ENCODE assay signal across 27 mouse cellular contexts in the genomic region with DNA sequence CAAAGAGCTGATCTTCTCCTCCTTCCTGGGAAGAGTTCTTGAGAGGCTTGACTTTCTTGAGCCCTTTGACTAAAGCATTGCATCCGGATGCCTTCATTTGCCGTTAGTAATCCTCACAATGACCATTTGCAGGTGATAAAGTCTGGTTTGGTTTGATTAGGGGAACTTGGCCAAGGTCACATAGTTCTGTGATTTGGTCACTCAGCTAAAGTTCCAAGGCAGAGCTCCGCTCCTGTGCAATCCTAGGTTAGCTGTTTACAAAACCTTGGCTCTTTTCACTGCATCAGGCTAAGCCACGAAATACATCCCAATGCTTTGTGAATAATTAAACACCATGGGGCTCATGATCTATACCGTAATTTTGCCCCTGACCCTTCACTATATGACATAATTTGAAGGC. TPM values are rescaled to one million over a fixed set of nuclear protein-coding genes. Genes with fewer than 3 reads are reported as not detected.
DNase-seq lines count a peak whose midpoint lies in the region; ATAC-seq and TF ChIP-seq lines count a peak whose summit lies in the region.
"Had no signal": no experiment of that assay in that cellular context is flagged by ENCODE, and none has a peak within 500 bp of the region (broad histone marks: within the 10 kb centered on the region; RNA-seq: fewer than 3 reads in every experiment).

No protein-coding gene starts in this region.

- H3K27me3 ChIP-seq in liver, embryonic 16.5 days (ENCODE audit: control insufficient read depth, insufficient read depth, low read depth, low read length): no peaks in the 10 kb centered on the region
- no peaks in the 10 kb centered on the region for H3K27me3 ChIP-seq in small intestine, adult 2 months (ENCODE audit: control insufficient read depth, insufficient read depth, low read length)
- H3K27me3 ChIP-seq: embryonic facial prominence, embryonic 13.5 days; heart, embryonic 13.5 days; hindbrain, embryonic 15.5 days; liver, embryonic 13.5 days; neural tube, embryonic 12.5 days had no signal

- no peaks in the 10 kb centered on the region for H3K9me3 ChIP-seq in liver, embryonic 16.5 days (replicated peaks; ENCODE audit: control insufficient read depth, low read length)
- H3K9me3 ChIP-seq: embryonic facial prominence, embryonic 13.5 days; forebrain, embryonic 10.5 days; G1E; heart, embryonic 13.5 days; hindbrain, embryonic 10.5 days; hindbrain, embryonic 15.5 days; liver, embryonic 13.5 days; neural tube, embryonic 12.5 days had no signal

- WGBS in liver, embryonic 16.5 days (ENCODE audit: insufficient replicate concordance): 59% methylated on average over 5 of the region's 5 CpGs
- WGBS in small intestine, adult 2 months: 48% methylated on average over 5 of the region's 5 CpGs

- no peak overlapping the region for H3K4me2 ChIP-seq in liver, embryonic 16.5 days (ENCODE audit: low read depth, low read length)
- H3K4me2 ChIP-seq: embryonic facial prominence, embryonic 13.5 days; heart, embryonic 13.5 days; hindbrain, embryonic 15.5 days; liver, embryonic 13.5 days; lung, embryonic 14.5 days; neural tube, embryonic 12.5 days had no signal

- DNase-seq in adrenal gland, adult 2 months: peak; percentile 73
- DNase-seq in adrenal gland, adult 18-20 months (ENCODE audit: low spot score in 2 of 2): no peak
- no peak for DNase-seq in liver
- peak; percentile 40 for DNase-seq in adrenal gland, postnatal 14 days
- DNase-seq in spleen, adult 18-20 months: no peak
- DNase-seq: cerebellum, adult 11 months; cerebellum, postnatal 10 days; heart, postnatal 14 days; kidney, postnatal 14 days; liver, embryonic 13.5 days; lung, embryonic 14.5 days; lung, postnatal 14 days; right cerebral cortex, postnatal 4 days; thymus, postnatal 4 days had no signal

- no peak overlapping the region for H3K4me3 ChIP-seq in liver, embryonic 16.5 days (ENCODE audit: low read depth, low read length)
- H3K4me3 ChIP-seq in small intestine, adult 2 months (ENCODE audit: low read depth, low read length): no peak overlapping the region
- H3K4me3 ChIP-seq: embryonic facial prominence, embryonic 13.5 days; forebrain, embryonic 10.5 days; heart, embryonic 13.5 days; hindbrain, embryonic 10.5 days; hindbrain, embryonic 15.5 days; liver, embryonic 13.5 days; myocyte; neural tube, embryonic 12.5 days had no signal

- no peaks in the 10 kb centered on the region for H3K36me3 ChIP-seq in liver, embryonic 16.5 days (ENCODE audit: control insufficient read depth, insufficient read depth)
- no peaks in the 10 kb centered on the region for H3K36me3 ChIP-seq in small intestine, adult 2 months (ENCODE audit: control insufficient read depth, insufficient read depth, low read length)
- H3K36me3 ChIP-seq: embryonic facial prominence, embryonic 13.5 days; forebrain, embryonic 10.5 days; G1E; heart, embryonic 13.5 days; hindbrain, embryonic 10.5 days; hindbrain, embryonic 15.5 days; liver, embryonic 13.5 days; neural tube, embryonic 12.5 days had no signal

- no peak for TF ChIP-seq POLR2A in small intestine, adult 2 months (IDR thresholded peaks at IDR 0.05; ENCODE audit: low read depth, low read length)

- H3K4me1 ChIP-seq in liver, embryonic 16.5 days (ENCODE audit: control insufficient read depth, low read depth, low read length): no peaks in the 10 kb centered on the region
- peaks cover 10% of the 10 kb centered on the region; the same call in 1 of the 2 replicates for H3K4me1 ChIP-seq in small intestine, adult 2 months (ENCODE audit: control insufficient read depth, insufficient read depth, insufficient read length, low read length)
- H3K4me1 ChIP-seq: embryonic facial prominence, embryonic 13.5 days; forebrain, embryonic 10.5 days; hindbrain, embryonic 10.5 days; hindbrain, embryonic 15.5 days; liver, embryonic 13.5 days; neural tube, embryonic 12.5 days had no signal

- no peak for TF ChIP-seq CTCF in small intestine, adult 2 months (IDR thresholded peaks at IDR 0.05; ENCODE audit: extremely low read depth, insufficient read length, insufficient replicate concordance, low read depth, low read length)

- H3K9ac ChIP-seq in liver, embryonic 16.5 days (ENCODE audit: low read depth, low read length): no peak overlapping the region
- H3K9ac ChIP-seq: embryonic facial prominence, embryonic 13.5 days; heart, embryonic 13.5 days; hindbrain, embryonic 15.5 days; liver, embryonic 13.5 days; lung, embryonic 14.5 days; neural tube, embryonic 12.5 days had no signal

- peak; percentile 48; the same call in 1 of the 2 replicates for ATAC-seq in liver, embryonic 16.5 days (ENCODE audit: low read depth)
- ATAC-seq: forebrain, embryonic 16.5 days; inflammation-experienced regulatory T-cells, adult 6 months; midbrain, embryonic 16.5 days had no signal

- H3K27ac ChIP-seq in liver, embryonic 16.5 days (ENCODE audit: low read length): no peak overlapping the region
- peak overlapping the region; percentile 73 for H3K27ac ChIP-seq in small intestine, adult 2 months (ENCODE audit: insufficient read depth, low read depth, low read length)
- H3K27ac ChIP-seq: embryonic facial prominence, embryonic 13.5 days; forebrain, embryonic 10.5 days; heart, embryonic 13.5 days; hindbrain, embryonic 10.5 days; hindbrain, embryonic 15.5 days; liver, embryonic 13.5 days; neural tube, embryonic 12.5 days had no signal

RNA-seq across cellular contexts. Expression of a gene that starts 18.5 kb away (rescaled TPM):
- total RNA-seq in adrenal gland, adult 2 months (2021): 100 to 1,000 TPM in 1 of 2 experiments, 10 to 100 TPM in 1; 84.3 to 124 TPM
- 36.3 and 42.9 TPM in 2 replicates for polyA plus RNA-seq in adrenal gland, adult 2 months (2012; rRNA removed)
- total RNA-seq in adrenal gland, adult 18-20 months (2021): 100 to 1,000 TPM; 102 to 116 TPM
- polyA plus RNA-seq in liver, embryonic 16.5 days (2015; fragmentation: Nextera tagmentation; extraction: Ambion mirVana): 41.3 and 41.4 TPM in 2 replicates
- 93.6 and 103 TPM in 2 replicates for total RNA-seq in adrenal gland, postnatal 14 days (2021)
- 42.5 and 62.5 TPM in 2 replicates for polyA plus RNA-seq in small intestine, adult 2 months (2012; rRNA removed)

Comparison
In these comparisons a context has a peak if more than half of its experiments do, and no peak if none do; other contexts are left out.
1. DNase-seq: peak in adrenal gland, adult 2 months (single experiment) and adrenal gland, postnatal 14 days (single experiment); none in adrenal gland, adult 18-20 months (0 of 2), liver (single experiment) and spleen, adult 18-20 months (0 of 2).